Mouse (Mus musculus) limb, embryonic 10.5 days (tissue): ENCODE measurements around the gene AI467606. TPM values are rescaled to one million over a fixed set of nuclear protein-coding genes. Genes with fewer than 3 reads are reported as not detected.

Source experiments
- DNase-seq: peaks from one replicate; pipeline ENCODE4 v3.0.0-alpha.2; 2017; ENCODE audit warnings: low spot score
- H3K27ac ChIP-seq: fragments of 300-500 bp; sonication (generic); 2 replicates; pipeline ENCODE4 v1.5.1; 2016; ENCODE audit warnings: mild to moderate bottlenecking
- H3K27me3 ChIP-seq: fragments of 300-500 bp; sonication (generic); 2 replicates; pipeline ENCODE4 v1.6.1; 2016; ENCODE audit warnings: low read depth, mild to moderate bottlenecking; ENCODE audit not compliant: poor library complexity, severe bottlenecking
- H3K36me3 ChIP-seq: fragments of 300-500 bp; sonication (generic); 2 replicates; pipeline ENCODE4 v1.6.1; 2016; ENCODE audit warnings: mild to moderate bottlenecking, moderate library complexity
- H3K4me1 ChIP-seq: fragments of 300-500 bp; sonication (generic); 2 replicates; pipeline ENCODE4 v1.6.1; 2016
- H3K4me3 ChIP-seq: fragments of 300-500 bp; sonication (generic); 2 replicates; pipeline ENCODE4 v1.5.1; 2016; ENCODE audit warnings: mild to moderate bottlenecking, moderate library complexity
- H3K9me3 ChIP-seq: fragments of 300-500 bp; sonication (generic); replicated peaks from 2 replicates; pipeline ENCODE4 v1.6.1; 2016; ENCODE audit warnings: mild to moderate bottlenecking
- WGBS: fragments of 180-500 bp; shearing (Covaris S2); methylation state at CpG from one replicate; pipeline ENCODE4 v1.1.7; 2016; 5-methylcytosine and 5-hydroxymethylcytosine counted together
- polyA plus RNA-seq: library from polyadenylated mRNA; unstranded; fragments of >200 nt; fragmentation: Nextera tagmentation; extraction: Ambion mirVana; gene quantifications from 2 replicates; pipeline ENCODE4 v1.2.1, GENCODE M21; 2016

The AI467606 gene
- polyA plus RNA-seq, 1 experiment from 2014 or later = 0.86 TPM

DNA sequence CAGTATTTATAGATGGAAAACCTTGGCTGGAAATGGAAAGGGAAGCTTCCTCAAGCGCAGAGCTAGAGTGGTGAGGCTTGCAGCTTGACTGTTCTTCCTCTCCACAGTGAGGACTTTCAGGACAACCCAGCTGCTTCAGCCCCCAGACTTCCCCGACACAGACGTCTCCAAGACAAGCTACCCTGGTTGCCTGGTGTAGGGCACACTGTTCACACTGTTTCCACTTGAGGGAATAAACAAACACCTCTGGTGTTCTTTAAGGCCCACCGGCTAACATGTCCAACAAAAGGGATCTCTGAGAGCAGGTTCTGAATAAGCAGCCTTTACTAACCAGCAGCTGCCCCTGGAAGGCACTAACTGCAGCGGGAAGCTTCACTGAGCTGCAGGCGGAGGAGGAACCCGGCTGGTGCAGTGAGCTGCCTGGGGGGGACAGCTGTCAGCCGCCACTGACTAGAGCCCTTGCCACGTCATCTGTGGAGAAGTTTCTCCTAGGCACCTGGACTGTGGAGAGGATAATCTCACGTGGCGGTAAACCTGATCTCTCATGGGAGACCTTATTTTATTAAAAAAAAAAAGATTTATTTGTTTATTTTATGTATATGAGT lies 25.3 kb downstream of the AI467606 start:
- 71% methylated on average over 11 of the region's 11 CpGs for WGBS
- Histone ChIP-seq H3K4me1 (peaks cover 41% of the 10 kb centered on the region), H3K27ac (no peak overlapping the region), H3K4me3 (no peak overlapping the region), H3K36me3 (no peaks in the 10 kb centered on the region), H3K27me3 (peaks cover 22% of the 10 kb centered on the region), H3K9me3 (no peaks in the 10 kb centered on the region)
- no peak for DNase-seq

DNA sequence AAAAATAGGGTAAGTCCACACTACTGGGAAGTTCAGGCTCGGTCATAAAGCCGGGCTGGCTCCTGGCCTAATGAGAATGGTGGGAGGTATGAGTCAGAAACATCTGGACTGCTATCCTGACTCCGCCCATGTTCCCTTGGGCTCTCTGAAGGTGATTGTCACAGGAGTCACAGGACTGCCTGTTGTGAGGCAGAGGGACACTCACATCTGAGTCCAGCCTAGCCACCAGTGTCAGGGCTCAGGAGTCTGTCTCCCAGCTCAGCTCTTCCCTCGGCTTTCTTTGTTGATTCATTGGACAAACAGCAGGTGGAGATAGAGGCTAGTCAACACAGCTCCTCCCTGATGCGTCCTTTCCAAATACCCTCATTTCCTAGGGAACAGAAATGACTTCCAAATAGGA lies 26.8 kb downstream of the AI467606 start:
- no peak for DNase-seq
- H3K4me1 ChIP-seq = peaks cover 45% of the 10 kb centered on the region
- H3K4me3 ChIP-seq = no peak overlapping the region
- H3K27ac ChIP-seq = no peak overlapping the region
- H3K9me3 ChIP-seq = no peaks in the 10 kb centered on the region
- 38% methylated on average over 5 of the region's 5 CpGs for WGBS
- no peaks in the 10 kb centered on the region for H3K36me3 ChIP-seq
- H3K27me3 ChIP-seq = peaks cover 37% of the 10 kb centered on the region

DNA sequence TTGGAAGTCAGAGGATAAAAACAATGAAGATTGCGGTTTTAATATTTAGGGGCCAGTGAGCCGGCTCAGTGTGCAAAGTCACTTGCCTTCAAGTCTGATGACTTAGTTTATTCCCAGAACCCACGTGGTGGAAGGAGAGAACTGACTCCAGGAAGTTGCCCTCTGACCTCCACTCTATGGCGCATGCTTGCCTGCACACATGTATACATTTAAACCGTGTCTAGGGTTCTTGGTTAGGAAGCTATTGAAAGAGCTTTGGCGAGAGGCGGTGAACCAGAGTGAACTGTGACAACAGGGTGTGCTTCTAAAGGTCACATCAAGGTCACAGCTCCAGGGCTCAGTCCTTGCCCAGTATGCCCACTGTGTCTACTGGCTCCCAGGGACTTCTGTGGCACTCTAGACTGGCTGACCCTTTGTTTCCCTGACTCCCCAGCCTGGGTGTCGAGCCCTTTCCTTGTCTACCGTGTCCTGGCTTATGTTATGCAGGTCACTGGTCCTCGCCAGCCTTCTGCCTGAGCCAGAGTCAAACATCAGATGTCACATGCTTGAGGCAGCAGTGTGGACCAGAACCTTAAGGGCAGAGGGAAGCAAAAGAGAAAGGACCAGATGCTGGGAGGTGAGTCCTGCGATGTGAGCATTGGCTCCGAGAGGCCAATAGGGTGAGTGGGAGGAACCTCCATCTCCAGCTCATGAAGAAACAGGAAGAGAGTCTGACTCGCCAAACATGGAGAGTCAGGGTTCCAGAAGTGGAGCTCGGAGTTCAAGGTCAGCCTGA lies 27.7 kb downstream of the AI467606 start:
- peak overlapping the region; percentile 59; the same call in 1 of the 2 replicates for H3K27ac ChIP-seq
- DNase-seq = no peak
- no peak overlapping the region for H3K4me3 ChIP-seq
- no peaks in the 10 kb centered on the region for H3K36me3 ChIP-seq
- H3K27me3 ChIP-seq = peaks cover 42% of the 10 kb centered on the region
- H3K4me1 ChIP-seq = peaks cover 36% of the 10 kb centered on the region
- WGBS = 62% methylated on average over 14 of the region's 14 CpGs
- H3K9me3 ChIP-seq = no peaks in the 10 kb centered on the region

DNA sequence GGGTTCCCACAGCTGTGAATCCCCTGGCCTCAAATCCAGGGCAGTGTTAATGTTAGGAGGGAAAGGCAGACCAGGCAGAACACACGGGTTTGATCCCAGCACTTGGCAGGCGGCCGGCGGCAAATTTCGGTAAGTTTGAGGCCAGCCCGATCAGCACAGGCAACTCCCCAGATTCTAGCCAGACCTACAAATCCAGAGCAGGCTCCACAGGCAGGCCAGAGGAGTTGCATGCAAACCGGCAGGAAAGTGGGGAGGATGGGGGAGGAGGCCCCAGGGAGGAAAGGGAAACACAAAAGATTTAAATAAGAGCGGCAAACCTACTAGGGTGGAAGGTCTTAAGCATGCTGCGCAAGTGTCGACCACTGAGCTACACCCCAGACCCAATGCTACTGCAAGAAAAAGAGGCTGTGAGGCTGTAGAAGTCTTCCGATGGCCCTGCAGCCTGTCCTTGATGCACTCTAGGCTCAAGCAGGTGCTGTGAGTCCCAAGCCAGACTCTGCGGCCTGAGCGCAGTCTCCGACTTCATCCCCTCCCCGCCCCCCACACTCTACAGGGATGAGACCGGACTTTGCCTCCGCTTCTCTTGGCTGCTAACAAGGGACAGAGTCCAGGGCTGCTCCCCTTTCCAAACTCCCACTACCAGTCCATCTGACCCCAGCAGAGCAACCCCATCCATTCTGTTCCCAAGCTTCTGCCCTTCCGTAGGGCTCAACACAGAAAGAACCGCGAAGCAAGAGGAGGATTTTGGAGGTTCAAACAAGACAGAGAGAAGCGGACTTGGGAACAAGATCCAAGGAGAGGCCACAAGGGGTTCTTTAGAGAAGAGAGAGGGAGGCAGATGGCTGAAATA lies 30.1 kb downstream of the AI467606 start:
- Histone ChIP-seq H3K36me3 (no peaks in the 10 kb centered on the region), H3K27me3 (peaks cover 42% of the 10 kb centered on the region), H3K9me3 (no peaks in the 10 kb centered on the region; the same call in 1 of the 2 replicates), H3K4me3 (peak overlapping the region; percentile 18), H3K27ac (no peak overlapping the region), H3K4me1 (peaks cover 32% of the 10 kb centered on the region)
- no peak for DNase-seq
- 9% methylated on average over 21 of the region's 21 CpGs for WGBS

DNA sequence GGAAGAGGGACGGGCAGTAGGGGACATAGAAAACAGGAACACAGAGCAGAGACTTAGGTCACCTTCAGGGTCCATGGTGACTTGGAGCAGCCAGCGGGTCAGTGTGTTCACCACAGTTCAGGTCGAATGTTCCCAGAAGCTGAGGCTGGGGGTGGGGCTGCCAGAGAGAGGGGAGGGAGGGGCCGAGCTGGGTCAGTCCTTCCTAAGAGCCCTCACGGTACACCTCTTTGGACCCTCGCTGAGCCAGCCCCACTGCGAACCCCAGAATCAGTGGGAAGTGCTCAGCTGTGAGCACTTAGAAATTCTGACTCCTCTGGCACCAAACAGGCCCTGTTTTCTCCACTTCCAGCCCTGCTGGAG lies 30.7 kb downstream of the AI467606 start, which contains the start of gene Qprt:
Gene Qprt, minus strand, starts transcription at position 316 of the 360 bp plus-strand sequence.
- DNase-seq = peak; percentile 38
- Histone ChIP-seq H3K27ac (0 out of 2 replicates have a peak within 1 kb of the TSS, but pooled peaks have one; percentile 28), H3K36me3 (no peaks in the 10 kb centered on the region), H3K4me3 (peak within 1 kb of the TSS; percentile 18), H3K4me1 (peaks cover 30% of the 10 kb centered on the region), H3K27me3 (peaks cover 42% of the 10 kb centered on the region), H3K9me3 (no peaks in the 10 kb centered on the region; the same call in 1 of the 2 replicates)
- 8% methylated on average over 7 of the region's 7 CpGs for WGBS

DNA sequence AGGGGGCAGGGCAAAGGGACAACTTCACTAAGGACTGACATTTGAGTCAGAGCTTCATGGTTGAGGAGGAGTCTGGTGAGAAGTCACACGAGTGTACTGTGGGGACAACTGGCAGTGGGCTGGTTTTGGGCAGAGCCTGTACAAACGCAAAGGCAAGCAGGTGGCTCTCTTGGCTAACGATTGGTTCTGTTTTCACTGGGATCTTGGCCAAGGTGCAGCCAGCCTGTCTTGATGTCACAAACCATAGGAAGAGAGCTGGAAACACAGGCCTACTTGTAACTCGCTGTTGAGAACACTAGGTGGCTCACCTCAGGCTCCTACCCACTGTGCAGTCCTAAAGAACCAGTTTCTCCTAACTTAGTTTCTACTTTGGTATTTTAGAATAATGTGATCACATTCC lies 38.5 kb downstream of the AI467606 start:
- no peak for DNase-seq
- Histone ChIP-seq H3K9me3 (no peaks in the 10 kb centered on the region; the same call in 1 of the 2 replicates), H3K27me3 (no peaks in the 10 kb centered on the region), H3K36me3 (no peaks in the 10 kb centered on the region), H3K4me3 (no peak overlapping the region), H3K27ac (no peak overlapping the region), H3K4me1 (no peaks in the 10 kb centered on the region)
- WGBS = 21% methylated on average over 4 of the region's 4 CpGs

DNA sequence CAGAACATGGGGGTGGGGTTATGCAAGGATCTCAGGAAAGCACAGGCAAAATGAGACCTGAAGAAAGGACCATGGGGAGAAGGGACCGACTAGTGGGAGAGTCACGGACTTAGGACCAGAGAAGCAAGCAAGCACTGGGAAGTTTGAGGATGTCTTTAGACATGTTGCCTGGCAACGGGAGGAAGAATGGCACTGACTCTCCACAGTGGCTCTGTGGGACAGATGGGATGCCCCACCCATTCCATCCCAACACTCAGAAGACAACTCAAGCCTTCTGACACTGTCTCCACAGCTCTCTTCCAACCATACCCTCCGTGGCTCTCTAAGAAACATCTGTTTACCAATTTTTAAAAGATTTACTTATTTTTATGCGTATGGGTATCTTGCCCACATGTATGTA lies 42.0 kb downstream of the AI467606 start:
- 79% methylated on average over 5 of the region's 5 CpGs for WGBS
- Histone ChIP-seq H3K27ac (no peak overlapping the region), H3K36me3 (no peaks in the 10 kb centered on the region), H3K4me3 (no peak overlapping the region), H3K9me3 (no peaks in the 10 kb centered on the region), H3K4me1 (peaks cover 5% of the 10 kb centered on the region), H3K27me3 (no peaks in the 10 kb centered on the region)
- DNase-seq = no peak

DNA sequence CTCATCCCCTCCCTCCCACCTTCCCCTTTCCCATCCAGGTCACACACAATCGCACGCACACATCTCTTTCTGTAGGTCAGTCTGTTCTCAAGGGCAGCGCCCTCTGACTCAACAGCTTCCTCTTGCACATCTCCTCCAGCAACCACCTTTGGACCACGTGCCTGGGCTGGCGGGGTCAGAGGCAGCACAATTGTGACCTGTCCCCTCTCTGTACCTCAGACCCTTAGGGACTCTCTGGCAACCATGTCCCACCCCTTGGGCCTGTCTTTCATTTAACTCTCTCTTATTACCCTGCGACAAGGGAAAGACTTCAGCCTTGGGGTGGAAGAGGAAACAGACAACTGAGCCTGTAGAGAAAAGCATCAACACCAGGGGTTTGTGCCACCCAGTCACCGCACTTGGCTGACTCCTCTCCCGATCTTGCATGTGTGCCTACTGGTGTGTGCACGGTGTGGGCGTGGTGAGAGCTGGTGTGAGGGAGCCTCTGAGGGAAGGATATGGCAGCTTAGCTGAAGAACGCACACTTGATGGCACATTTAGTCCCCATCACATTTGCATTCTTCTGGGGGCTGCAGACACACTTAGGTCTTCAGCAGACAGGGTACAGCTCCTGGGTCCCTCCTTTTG lies 43.8 kb downstream of the AI467606 start:
- H3K36me3 ChIP-seq = no peaks in the 10 kb centered on the region
- no peak overlapping the region for H3K27ac ChIP-seq
- no peak for DNase-seq
- no peak overlapping the region for H3K4me3 ChIP-seq
- H3K27me3 ChIP-seq = no peaks in the 10 kb centered on the region
- peaks cover 5% of the 10 kb centered on the region for H3K4me1 ChIP-seq
- 87% methylated on average over 11 of the region's 11 CpGs for WGBS
- no peaks in the 10 kb centered on the region for H3K9me3 ChIP-seq

DNA sequence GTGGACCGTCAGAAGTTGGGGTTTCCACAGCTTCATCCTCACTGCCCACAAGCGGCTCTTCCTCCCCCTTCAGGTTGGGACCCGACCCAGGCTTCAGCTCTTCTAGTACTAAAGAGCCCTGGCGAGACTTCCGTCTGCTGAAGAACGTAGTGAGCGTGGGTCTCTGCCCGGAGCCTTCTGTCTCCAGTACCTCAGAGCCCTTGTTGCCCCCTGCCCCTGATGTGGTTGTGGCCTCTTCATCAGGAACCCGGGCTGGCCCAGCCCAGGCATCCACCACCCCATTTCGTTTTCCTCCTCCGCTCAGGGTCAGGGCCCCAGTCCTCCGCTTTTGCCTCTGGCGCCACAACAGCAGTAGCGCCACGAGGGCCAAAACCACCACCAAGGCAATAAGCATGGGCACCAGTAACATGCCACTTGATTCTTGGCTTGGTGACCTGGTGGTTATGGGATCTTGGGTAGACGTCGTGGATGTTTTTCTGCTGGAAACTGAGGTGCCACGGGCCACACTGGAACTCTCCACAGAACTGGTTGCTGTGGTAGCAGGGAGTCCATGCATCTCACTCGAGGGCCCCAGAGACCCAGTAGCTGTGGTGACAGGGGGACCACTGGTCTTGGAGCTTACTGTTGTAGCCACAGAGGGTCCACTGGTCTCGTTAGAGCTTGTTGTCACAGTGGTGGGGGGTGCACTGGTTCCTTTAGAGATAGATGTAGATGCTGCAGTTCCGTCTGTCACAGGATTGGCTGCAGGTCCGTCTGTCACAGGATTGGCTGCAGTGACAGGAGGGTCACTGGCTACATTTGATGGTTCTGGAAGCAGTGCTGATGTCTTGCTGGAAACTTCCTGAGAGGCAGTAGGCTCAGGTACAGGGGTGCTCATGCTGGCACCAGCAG lies 45.3 kb downstream of the AI467606 start:
- no peak for DNase-seq
- no peaks in the 10 kb centered on the region for H3K27me3 ChIP-seq
- H3K36me3 ChIP-seq = no peaks in the 10 kb centered on the region
- peaks cover 5% of the 10 kb centered on the region for H3K4me1 ChIP-seq
- no peak overlapping the region for H3K4me3 ChIP-seq
- WGBS = 84% methylated on average over 22 of the region's 22 CpGs
- no peak overlapping the region for H3K27ac ChIP-seq
- no peaks in the 10 kb centered on the region for H3K9me3 ChIP-seq

DNA sequence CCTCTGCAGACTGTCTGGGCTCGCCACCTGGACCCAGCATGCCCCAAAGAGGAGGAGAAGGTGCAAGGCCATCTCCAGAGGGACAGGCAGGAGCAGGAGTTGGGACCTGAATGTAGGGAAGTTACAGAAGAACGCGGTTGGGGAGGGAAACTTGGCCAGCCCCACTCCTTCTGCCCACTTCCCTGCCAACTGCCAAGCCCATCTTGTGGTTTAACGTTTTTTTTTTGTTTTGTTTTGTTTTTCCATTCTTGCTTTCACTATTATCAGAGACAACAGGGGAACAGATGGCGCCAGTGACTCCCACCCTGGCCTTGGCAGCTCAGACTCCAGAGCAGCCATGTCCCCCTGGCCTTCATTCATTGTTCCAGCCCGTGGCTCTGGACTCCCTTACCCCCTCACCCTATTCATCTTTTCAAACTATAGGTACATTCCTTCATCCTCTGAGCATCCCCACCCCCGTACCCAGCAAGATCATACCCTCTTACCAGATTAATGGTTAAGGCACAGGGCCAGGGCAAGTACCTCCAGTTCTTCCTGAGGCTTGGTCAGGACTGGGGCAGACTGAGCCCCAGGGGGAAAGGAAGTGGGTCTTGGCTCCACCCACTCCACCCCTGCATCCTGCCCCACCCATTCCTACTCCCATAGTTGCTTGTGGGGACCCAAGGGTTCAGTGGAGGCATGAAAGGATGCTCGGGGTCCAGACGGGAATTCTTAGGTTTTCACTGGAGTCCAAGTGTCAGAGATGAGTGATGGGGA lies 46.3 kb downstream of the AI467606 start, which contains the start of gene Spn:
Gene Spn, minus strand, starts transcription at position 562 of the 756 bp plus-strand sequence.
- Histone ChIP-seq H3K36me3 (no peaks in the 10 kb centered on the region), H3K9me3 (no peaks in the 10 kb centered on the region), H3K27ac (no peak within 1 kb of the TSS), H3K4me1 (peaks cover 5% of the 10 kb centered on the region), H3K4me3 (no peak within 1 kb of the TSS), H3K27me3 (no peaks in the 10 kb centered on the region)
- DNase-seq = no peak
- WGBS = 77% methylated on average over 9 of the region's 9 CpGs

DNA sequence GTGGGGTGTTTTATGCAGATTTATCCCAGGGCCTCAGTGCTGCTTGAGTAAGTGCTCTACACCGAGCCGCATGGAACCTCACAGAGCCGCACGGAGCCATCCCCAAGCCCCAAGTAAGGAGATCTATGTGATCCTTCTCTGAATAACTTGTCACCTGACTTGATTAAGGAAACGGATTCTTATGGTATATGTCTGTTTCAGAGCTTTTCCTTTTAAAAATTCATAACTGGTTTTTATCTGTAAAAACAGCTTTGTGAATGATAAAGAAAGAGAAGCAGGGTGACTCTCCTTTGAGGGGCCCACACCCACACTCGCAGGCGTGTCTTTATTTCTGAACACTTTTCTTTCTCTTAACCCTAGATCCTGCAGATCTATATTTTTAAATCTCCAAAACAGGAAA lies 47.9 kb downstream of the AI467606 start:
- 95% methylated on average over 7 of the region's 7 CpGs for WGBS

More for the DNA sequence above, 47.9 kb downstream of the AI467606 start:
- no peaks in the 10 kb centered on the region for H3K36me3 ChIP-seq
- H3K9me3 ChIP-seq = no peaks in the 10 kb centered on the region
- H3K4me3 ChIP-seq = no peak overlapping the region
- peaks cover 5% of the 10 kb centered on the region for H3K4me1 ChIP-seq
- H3K27me3 ChIP-seq = no peaks in the 10 kb centered on the region
- DNase-seq = no peak
- no peak overlapping the region for H3K27ac ChIP-seq
